Mouse (Mus musculus) heart, embryonic 13.5 days (tissue): ENCODE results near the gene Cd300lg. TPM values are rescaled to one million over a fixed set of nuclear protein-coding genes. Genes with fewer than 3 reads are reported as not detected.

Experiments used
- ATAC-seq: fragments of 200-750 bp; cut with Nextera tagmentation; 2 replicates; pipeline ENCODE4 v1.8.0; 2017; ENCODE audit warnings: moderate TSS enrichment; ENCODE audit not compliant: insufficient number of reproducible peaks, low FRiP score, low TSS enrichment; ENCODE audit errors: extremely low read depth
- H3K27ac ChIP-seq: fragments of 300-500 bp; sonication (generic); replicated peaks from 2 replicates; pipeline ENCODE4 v1.5.1; 2015; ENCODE audit warnings: moderate library complexity, mild to moderate bottlenecking, inconsistent platforms
- H3K27me3 ChIP-seq: fragments of 300-500 bp; sonication (generic); replicated peaks from 2 replicates; pipeline ENCODE4 v1.6.1; 2015; ENCODE audit warnings: mild to moderate bottlenecking, inconsistent platforms
- H3K36me3 ChIP-seq: fragments of 300-500 bp; sonication (generic); 2 replicates; pipeline ENCODE4 v1.6.1; 2015; ENCODE audit warnings: mild to moderate bottlenecking, inconsistent platforms
- H3K4me1 ChIP-seq: fragments of 300-500 bp; sonication (generic); 2 replicates; pipeline ENCODE4 v1.6.1; 2015; ENCODE audit warnings: inconsistent platforms
- H3K4me2 ChIP-seq: fragments of 300-500 bp; sonication (generic); 2 replicates; pipeline ENCODE4 v1.6.1; 2015; ENCODE audit warnings: inconsistent platforms, mild to moderate bottlenecking, moderate library complexity
- H3K4me3 ChIP-seq: fragments of 300-500 bp; sonication (generic); 2 replicates; pipeline ENCODE4 v1.5.1; 2015; ENCODE audit warnings: moderate library complexity, mild to moderate bottlenecking, inconsistent platforms
- H3K9ac ChIP-seq: fragments of 300-500 bp; sonication (generic); 2 replicates; pipeline ENCODE4 v1.6.1; 2015; ENCODE audit warnings: inconsistent platforms, mild to moderate bottlenecking, moderate library complexity
- H3K9me3 ChIP-seq: fragments of 300-500 bp; sonication (generic); 2 replicates; pipeline ENCODE4 v1.6.1; 2016; ENCODE audit warnings: inconsistent platforms
- WGBS: fragments of 180-500 bp; shearing (Covaris S2); methylation state at CpG from one replicate; pipeline ENCODE4 v1.1.7; 2015; ENCODE audit warnings: mixed read lengths; 5-methylcytosine and 5-hydroxymethylcytosine counted together
- polyA plus RNA-seq: library from polyadenylated mRNA; unstranded; fragments of >200 nt; fragmentation: Nextera tagmentation; extraction: Ambion mirVana; gene quantifications from 2 replicates; pipeline ENCODE4 v1.2.1, GENCODE M21; 2015

Cd300lg gene
- polyA plus RNA-seq, 1 experiment from 2014 or later = 2.7 TPM

GRCm38 (mm10) chr11:102051541-102051940 is 10.2 kb downstream of the Cd300lg start:
- 0 out of 2 replicates have a peak, but pooled peaks have one; percentile 3 for ATAC-seq
- Histone ChIP-seq H3K4me2 (peak overlapping the region; percentile 16; the same call in 1 of the 2 replicates), H3K9ac (no peak overlapping the region; the same call in 1 of the 2 replicates), H3K4me3 (no peak overlapping the region), H3K27ac (peak overlapping the region; percentile 80), H3K9me3 (no peaks in the 10 kb centered on the region), H3K36me3 (no peaks in the 10 kb centered on the region), H3K4me1 (peaks cover 6% of the 10 kb centered on the region; the same call in 1 of the 2 replicates), H3K27me3 (no peaks in the 10 kb centered on the region)
- WGBS = 42% methylated on average over 4 of the region's 4 CpGs

GRCm38 (mm10) chr11:102051954-102052353 is 10.6 kb downstream of the Cd300lg start:
- 46% methylated on average over 4 of the region's 4 CpGs for WGBS
- no peak overlapping the region for H3K9ac ChIP-seq
- H3K36me3 ChIP-seq = no peaks in the 10 kb centered on the region

GRCm38 (mm10) chr11:102052697-102053096 is 11.4 kb downstream of the Cd300lg start:
- 72% methylated on average over 12 of the region's 12 CpGs for WGBS
- Histone ChIP-seq H3K27ac (peak overlapping the region; percentile 80), H3K36me3 (no peaks in the 10 kb centered on the region), H3K9ac (no peak overlapping the region), H3K4me1 (peaks cover 6% of the 10 kb centered on the region; the same call in 1 of the 2 replicates), H3K4me3 (no peak overlapping the region), H3K4me2 (no peak overlapping the region), H3K27me3 (no peaks in the 10 kb centered on the region), H3K9me3 (no peaks in the 10 kb centered on the region)
- no peak for ATAC-seq

More at GRCm38 (mm10) chr11:102051954-102052353, 10.6 kb downstream of the Cd300lg start:
- no peak overlapping the region for H3K4me3 ChIP-seq
- no peak for ATAC-seq
- no peaks in the 10 kb centered on the region for H3K9me3 ChIP-seq
- H3K4me2 ChIP-seq = no peak overlapping the region
- peaks cover 6% of the 10 kb centered on the region; the same call in 1 of the 2 replicates for H3K4me1 ChIP-seq
- peak overlapping the region; percentile 80 for H3K27ac ChIP-seq
- no peaks in the 10 kb centered on the region for H3K27me3 ChIP-seq

- H3K27ac ChIP-seq = peak overlapping the region; percentile 80; the same call in 1 of the 2 replicates
- WGBS = 66% methylated on average over 7 of the region's 7 CpGs
- no peak for ATAC-seq
These were observed 11.9 kb downstream of the Cd300lg start for GRCm38 (mm10) chr11:102053183-102053582.

GRCm38 (mm10) chr11:102053847-102054246 is 12.5 kb downstream of the Cd300lg start:
- ATAC-seq = no peak
- 24% methylated on average over 9 of the region's 9 CpGs for WGBS
- Histone ChIP-seq H3K4me2 (no peak overlapping the region), H3K9ac (no peak overlapping the region), H3K9me3 (no peaks in the 10 kb centered on the region), H3K36me3 (peaks cover 5% of the 10 kb centered on the region), H3K27ac (no peak overlapping the region), H3K4me3 (no peak overlapping the region), H3K27me3 (no peaks in the 10 kb centered on the region), H3K4me1 (peaks cover 6% of the 10 kb centered on the region; the same call in 1 of the 2 replicates)

More at GRCm38 (mm10) chr11:102053183-102053582, 11.9 kb downstream of the Cd300lg start:
- H3K4me1 ChIP-seq = peaks cover 6% of the 10 kb centered on the region; the same call in 1 of the 2 replicates
- no peaks in the 10 kb centered on the region for H3K9me3 ChIP-seq
- H3K9ac ChIP-seq = no peak overlapping the region
- no peak overlapping the region for H3K4me2 ChIP-seq
- H3K36me3 ChIP-seq = no peaks in the 10 kb centered on the region
- no peak overlapping the region for H3K4me3 ChIP-seq
- no peaks in the 10 kb centered on the region for H3K27me3 ChIP-seq

GRCm38 (mm10) chr11:102061236-102061940 is 20.1 kb downstream of the Cd300lg start:
- H3K4me3 ChIP-seq = peak overlapping the region; percentile 50
- 5% methylated on average over 23 of the region's 23 CpGs for WGBS
- peak overlapping the region; percentile 82 for H3K4me2 ChIP-seq
- no peak overlapping the region for H3K27ac ChIP-seq
- peaks cover 9% of the 10 kb centered on the region; the same call in 1 of the 2 replicates for H3K4me1 ChIP-seq
- peaks cover 35% of the 10 kb centered on the region for H3K36me3 ChIP-seq
- peak overlapping the region; percentile 74 for H3K9ac ChIP-seq
- peaks cover 16% of the 10 kb centered on the region for H3K27me3 ChIP-seq
- H3K9me3 ChIP-seq = no peaks in the 10 kb centered on the region
- no peak for ATAC-seq

- H3K4me3 ChIP-seq = no peak overlapping the region
- WGBS = 38% methylated on average over 16 of the region's 16 CpGs
- H3K4me1 ChIP-seq = peaks cover 9% of the 10 kb centered on the region; the same call in 1 of the 2 replicates
- H3K9me3 ChIP-seq = no peaks in the 10 kb centered on the region
- no peak for ATAC-seq
- no peak overlapping the region for H3K27ac ChIP-seq
- H3K36me3 ChIP-seq = peaks cover 35% of the 10 kb centered on the region
- H3K9ac ChIP-seq = no peak overlapping the region
- H3K27me3 ChIP-seq = peaks cover 16% of the 10 kb centered on the region
- peak overlapping the region; percentile 82 for H3K4me2 ChIP-seq
These were observed 20.7 kb downstream of the Cd300lg start for GRCm38 (mm10) chr11:102061941-102062473.

GRCm38 (mm10) chr11:102063076-102063475 is 21.8 kb downstream of the Cd300lg start:
- no peak overlapping the region for H3K9ac ChIP-seq
- H3K27me3 ChIP-seq = peaks cover 16% of the 10 kb centered on the region
- H3K27ac ChIP-seq = no peak overlapping the region
- peaks cover 9% of the 10 kb centered on the region; the same call in 1 of the 2 replicates for H3K4me1 ChIP-seq
- H3K36me3 ChIP-seq = peaks cover 35% of the 10 kb centered on the region
- H3K4me3 ChIP-seq = no peak overlapping the region
- H3K9me3 ChIP-seq = no peaks in the 10 kb centered on the region
- 71% methylated on average over 13 of the region's 13 CpGs for WGBS
- ATAC-seq = no peak
- H3K4me2 ChIP-seq = no peak overlapping the region

- no peaks in the 10 kb centered on the region for H3K9me3 ChIP-seq
- no peak for ATAC-seq
- WGBS = 40% methylated on average over 2 of the region's 2 CpGs
- no peak overlapping the region for H3K4me2 ChIP-seq
- no peak overlapping the region for H3K9ac ChIP-seq
- peaks cover 9% of the 10 kb centered on the region; the same call in 1 of the 2 replicates for H3K36me3 ChIP-seq
- no peak overlapping the region for H3K4me3 ChIP-seq
- H3K27me3 ChIP-seq = no peaks in the 10 kb centered on the region
- H3K4me1 ChIP-seq = peaks cover 11% of the 10 kb centered on the region
- H3K27ac ChIP-seq = no peak overlapping the region
These were observed 27.7 kb downstream of the Cd300lg start for GRCm38 (mm10) chr11:102068969-102069368.

GRCm38 (mm10) chr11:102069633-102070032 is 28.3 kb downstream of the Cd300lg start:
- Histone ChIP-seq H3K9ac (no peak overlapping the region), H3K27ac (no peak overlapping the region), H3K4me3 (no peak overlapping the region), H3K4me1 (peaks cover 11% of the 10 kb centered on the region), H3K36me3 (peaks cover 11% of the 10 kb centered on the region; the same call in 1 of the 2 replicates), H3K27me3 (no peaks in the 10 kb centered on the region), H3K9me3 (no peaks in the 10 kb centered on the region), H3K4me2 (no peak overlapping the region)
- 57% methylated on average over 11 of the region's 11 CpGs for WGBS
- no peak for ATAC-seq

GRCm38 (mm10) chr11:102070426-102070825 is 29.1 kb downstream of the Cd300lg start:
- WGBS = 4% methylated on average over 13 of the region's 13 CpGs
- no peak overlapping the region for H3K27ac ChIP-seq
- peak overlapping the region; percentile 20; the same call in 1 of the 2 replicates for H3K4me3 ChIP-seq
- H3K4me1 ChIP-seq = peaks cover 11% of the 10 kb centered on the region
- no peaks in the 10 kb centered on the region for H3K27me3 ChIP-seq
- ATAC-seq = no peak
- peak overlapping the region; percentile 42 for H3K9ac ChIP-seq
- peak overlapping the region; percentile 64 for H3K4me2 ChIP-seq
- peaks cover 15% of the 10 kb centered on the region; the same call in 1 of the 2 replicates for H3K36me3 ChIP-seq
- no peaks in the 10 kb centered on the region for H3K9me3 ChIP-seq
